Mouse (Mus musculus) liver, adult 2 months (tissue): ENCODE measurements around the gene Tatdn2.

Experiments
- CTCF ChIP-seq: fragments of 200-500 bp; IDR thresholded peaks from 2 replicates; pipeline ENCODE4 v1.5.1; 2011; ENCODE audit warnings: low read depth, low read length, control low read depth
- POLR2A ChIP-seq: fragments of 200-500 bp; IDR thresholded peaks from 2 replicates; pipeline ENCODE4 v1.6.1; 2011; ENCODE audit warnings: low read length, control low read depth; ENCODE audit not compliant: insufficient read depth; ENCODE audit errors: extremely low read depth

GRCm38 (mm10) chr6:113748351-113748750, 51.5 kb downstream of the Tatdn2 start:
- TF ChIP-seq CTCF (no peak), POLR2A (no peak)
